Mouse (Mus musculus): ENCODE measurements at regions not wholly inside any gene's neighbourhood (a gene's known extent, or its start where the extent isn't known, plus 50 kb on each side); places are given as distances from the start of the nearest gene placed in this dataset.

- no peak for DNase-seq (ENCODE audit: low spot score)
These were observed 587.2 kb upstream of the Galntl6 start for GRCm38 (mm10) chr8:59499618-59500017.

GRCm38 (mm10) chr8:59491392-59491791 is 579.0 kb upstream of the Galntl6 start:
- no peak for DNase-seq (ENCODE audit: low spot score)

GRCm38 (mm10) chr8:59478257-59478656 is 565.8 kb upstream of the Galntl6 start:
- DNase-seq (ENCODE audit: low spot score): peak; percentile 11

- no peak for DNase-seq (ENCODE audit: low spot score)
These were observed 561.8 kb upstream of the Galntl6 start for GRCm38 (mm10) chr8:59474195-59474594.

GRCm38 (mm10) chr8:59448622-59449021 is 536.2 kb upstream of the Galntl6 start:
- DNase-seq (ENCODE audit: low spot score): no peak

GRCm38 (mm10) chr8:59403659-59404058 is 491.2 kb upstream of the Galntl6 start:
- peak; percentile 29 for DNase-seq (ENCODE audit: low spot score)

- no peak for DNase-seq (ENCODE audit: low spot score)
These were observed 477.3 kb upstream of the Galntl6 start for GRCm38 (mm10) chr8:59389706-59390105.

GRCm38 (mm10) chr8:59384711-59385110 is 472.3 kb upstream of the Galntl6 start:
- no peak for DNase-seq (ENCODE audit: low spot score)

GRCm38 (mm10) chr8:59352983-59353382 is 440.5 kb upstream of the Galntl6 start:
- peak; percentile 50 for DNase-seq (ENCODE audit: low spot score)

GRCm38 (mm10) chr8:59334990-59335389 is 422.6 kb upstream of the Galntl6 start:
- no peak for DNase-seq (ENCODE audit: low spot score)
